Mouse (Mus musculus): ENCODE data around the gene Parl. TPM values are rescaled to one million over a fixed set of nuclear protein-coding genes. Genes with fewer than 3 reads are reported as not detected.

Parl gene
- total RNA-seq, 2 experiments from 2014 or later: 57.8 to 67.6 TPM

DNA sequence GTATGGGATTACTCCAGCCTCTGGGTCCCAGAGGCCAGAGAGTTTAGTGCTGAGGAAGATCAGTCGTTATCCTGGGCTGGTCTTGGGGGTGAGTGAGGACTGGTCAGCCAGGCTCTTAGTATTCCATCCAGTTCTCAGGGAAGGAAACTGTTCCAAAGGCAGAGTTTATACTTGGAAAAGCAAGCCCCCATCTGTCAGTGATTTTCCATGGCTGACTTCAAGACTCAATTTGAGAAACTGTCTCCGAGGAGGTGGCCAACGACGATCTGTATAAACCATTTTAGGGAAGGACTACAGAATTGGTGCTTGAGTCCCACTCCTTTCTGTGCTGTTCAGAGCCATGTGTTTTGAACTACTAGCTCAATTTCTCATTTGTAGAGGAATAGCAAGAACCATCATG is 63.5 kb downstream of the Parl start:
- DNase-seq (ENCODE audit: low spot score in 2 of 2): no peak

DNA sequence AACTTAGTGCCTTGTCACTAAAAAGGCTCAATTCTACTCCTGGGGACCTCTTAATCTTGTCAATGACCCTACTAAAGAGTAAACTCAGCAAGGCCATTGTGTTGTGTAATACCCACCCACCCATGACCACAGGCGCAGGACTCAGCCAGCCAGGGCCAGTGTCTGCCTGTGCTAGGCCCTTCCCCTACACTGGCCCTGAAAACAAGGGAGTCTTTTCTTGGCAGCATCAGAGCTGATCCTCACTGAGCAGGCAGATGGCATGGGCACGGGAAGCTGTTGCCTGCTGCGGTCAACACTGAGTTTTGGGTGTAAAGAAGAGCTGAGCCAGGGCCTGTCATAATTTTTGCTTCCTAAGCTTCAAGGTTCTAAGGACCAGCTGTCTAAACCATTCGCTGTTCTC is 64.8 kb downstream of the Parl start:
- DNase-seq (ENCODE audit: low spot score in 2 of 2): peak in 1 of 2 experiments; percentile 49

GRCm38 (mm10) chr16:20234406-20234805 is 67.8 kb downstream of the Parl start:
- no peak for DNase-seq (ENCODE audit: low spot score in 2 of 2)

Other genes with a start within 250 kb of the Parl start
- gene Klhl24, start 204.8 kb downstream of the Parl start, total RNA-seq (2021): 10 to 100 TPM; 83.4 to 87.2 TPM
- 10 to 100 TPM; 42.4 to 44.2 TPM for gene Yeats2, start 161.3 kb downstream of the Parl start, total RNA-seq (2021)
- 10 to 100 TPM; 34.0 to 34.6 TPM for gene Map6d1, start 61.0 kb downstream of the Parl start, total RNA-seq (2021)
- gene Cyp2ab1, start 23.0 kb upstream of the Parl start, total RNA-seq (2021): not detected
- 100 to 1,000 TPM; 175 to 193 TPM for gene Abcc5, start 124.0 kb upstream of the Parl start, total RNA-seq (2021)
- gene Eif2b5, start 196.4 kb upstream of the Parl start, total RNA-seq (2021): 10 to 100 TPM; 51.7 to 54.1 TPM
- 10 to 100 TPM; 77.2 to 78.9 TPM for gene Dvl3, start 214.6 kb upstream of the Parl start, total RNA-seq (2021)
- gene Ap2m1, start 233.1 kb upstream of the Parl start, total RNA-seq (2021): 100 to 1,000 TPM; 893 to 941 TPM
- 10 to 100 TPM; 82.8 to 87.9 TPM for gene Abcf3, start 246.2 kb upstream of the Parl start, total RNA-seq (2021)